Mouse (Mus musculus): Measurements from ENCODE around the gene Nemp1.

Gene Nemp1

DNA sequence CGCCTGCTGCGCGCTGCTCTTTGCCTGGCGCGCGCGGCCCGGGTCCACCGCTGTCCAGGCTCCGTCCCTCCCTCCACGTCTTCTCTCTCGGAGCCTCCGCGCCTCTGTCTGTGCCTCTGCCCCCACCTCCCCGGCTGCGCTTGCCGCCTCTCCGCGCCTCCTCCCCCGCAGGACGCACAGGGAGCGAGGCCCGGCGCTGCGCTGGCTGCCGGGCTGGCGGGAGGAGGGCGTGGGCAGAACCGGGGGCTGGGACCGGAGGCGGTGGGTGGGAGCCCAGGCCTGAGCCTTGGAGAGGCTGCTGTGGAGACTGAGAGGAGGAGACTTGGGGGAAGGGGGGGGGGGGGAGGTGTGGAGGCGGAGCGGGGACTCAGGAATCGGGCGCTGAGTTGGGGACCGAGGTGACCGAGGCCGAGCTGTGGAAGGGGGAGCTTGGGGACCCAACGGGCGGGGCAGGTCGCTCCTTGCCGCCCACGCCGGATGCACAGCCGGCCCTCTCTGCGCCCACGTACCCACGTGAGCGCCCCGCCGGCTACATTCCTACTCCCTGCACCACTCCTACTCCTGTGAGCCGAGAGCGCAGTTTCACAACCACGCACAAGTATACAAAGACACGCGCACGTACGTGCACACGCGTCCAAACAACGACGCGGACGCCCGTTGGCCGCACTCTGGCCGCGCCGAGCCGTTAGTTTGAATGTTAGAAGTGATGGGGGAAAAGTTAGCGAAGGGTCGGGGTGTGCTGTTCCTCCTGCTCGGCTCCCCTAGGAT, at the start of gene Nemp1:
Gene Nemp1, plus strand, starts transcription at position 401 of the 768 bp plus-strand sequence.
- DNase-seq: peak; percentile 67 to 72

DNA sequence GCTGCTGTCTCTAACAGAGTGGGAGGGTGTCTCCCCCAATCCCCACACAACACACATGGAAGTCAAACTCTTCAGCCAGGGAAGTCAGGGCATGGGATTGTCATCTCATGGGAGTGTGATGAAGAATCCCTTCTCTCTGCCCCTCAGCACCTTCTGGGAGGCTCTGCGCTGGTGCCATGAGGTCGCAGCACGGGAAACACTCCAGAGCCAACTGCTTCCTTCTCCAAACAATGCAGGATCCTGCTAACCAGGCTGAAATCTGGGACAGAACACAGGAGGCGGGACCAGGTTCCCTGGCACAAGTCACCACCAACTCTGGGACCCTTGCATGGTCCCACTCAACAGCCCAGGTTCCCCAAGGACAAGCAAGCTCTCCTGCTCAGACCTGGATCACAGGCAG, 49.4 kb upstream of the Nemp1 start:
- DNase-seq: no peak

DNA sequence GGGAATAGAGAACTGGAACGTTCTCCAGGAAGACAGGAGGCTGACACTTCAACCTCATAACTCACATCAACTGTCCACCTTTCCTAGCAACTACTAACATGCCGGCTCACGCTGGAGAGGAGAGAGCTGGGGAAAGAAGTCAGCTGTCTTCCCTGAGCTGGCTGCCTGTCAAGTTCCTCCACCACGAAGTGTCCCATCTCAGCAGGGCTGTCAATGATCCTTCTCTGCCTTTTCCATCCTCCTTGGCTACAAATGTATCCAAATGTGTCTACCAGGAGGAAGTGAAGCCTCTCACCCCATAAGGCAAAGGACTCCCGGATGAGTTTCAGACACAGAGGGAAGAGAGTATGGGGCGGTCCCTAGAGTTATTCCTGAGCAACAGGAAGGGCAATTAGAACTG, 48.5 kb upstream of the Nemp1 start:
- no peak for DNase-seq

DNA sequence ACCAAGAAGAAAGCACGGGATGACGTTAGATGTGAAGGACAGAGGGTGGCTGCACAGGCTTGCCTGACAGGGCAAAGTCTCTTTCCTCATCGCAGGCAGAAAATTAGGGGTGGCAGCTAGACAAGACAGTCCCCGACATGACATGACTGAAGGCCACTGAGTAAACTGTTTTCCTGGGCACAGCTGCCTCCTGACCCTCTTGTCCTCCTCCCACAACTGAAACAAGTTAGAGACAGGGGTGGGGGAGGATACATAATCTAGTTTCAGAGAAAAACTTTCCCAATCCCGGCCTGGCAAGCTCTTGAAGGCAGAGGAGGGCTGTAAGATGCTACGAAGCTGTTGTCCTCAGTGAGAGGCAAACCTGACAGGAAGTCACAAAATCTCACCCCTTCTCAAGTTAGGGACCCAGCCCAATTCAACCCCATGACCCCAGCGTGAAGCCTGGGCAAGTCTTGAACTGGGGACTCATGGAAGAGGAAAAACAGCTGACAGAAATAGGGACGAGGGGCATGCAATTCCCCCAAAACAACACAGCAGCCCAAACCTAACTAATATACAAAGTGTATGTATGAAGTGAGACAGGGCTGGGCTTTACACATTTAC, 47.5 kb upstream of the Nemp1 start:
- DNase-seq: no peak

DNA sequence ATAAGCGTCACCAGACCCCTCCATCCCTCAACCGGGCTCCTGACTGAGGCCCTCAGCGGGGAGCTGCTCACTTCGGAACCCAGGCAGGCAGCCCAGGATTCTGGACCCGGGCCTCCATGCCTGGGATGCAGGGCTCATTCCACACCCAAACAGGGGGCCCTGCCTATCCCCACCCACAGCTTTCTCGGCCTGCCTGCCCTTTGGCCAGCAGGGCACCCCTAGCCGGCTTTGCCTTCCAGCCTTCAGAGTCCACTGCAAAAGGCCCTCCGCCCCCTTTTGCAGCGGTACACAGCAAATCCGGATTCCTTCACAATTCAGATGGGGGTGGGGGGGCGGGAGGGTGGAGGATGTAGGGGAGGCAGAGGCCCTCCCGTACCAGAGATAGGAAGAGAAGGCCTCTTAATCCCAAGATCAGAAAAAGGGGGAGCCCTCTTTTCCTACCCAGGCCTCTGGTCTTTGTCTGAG, 46.7 kb upstream of the Nemp1 start:
- no peak for DNase-seq

DNA sequence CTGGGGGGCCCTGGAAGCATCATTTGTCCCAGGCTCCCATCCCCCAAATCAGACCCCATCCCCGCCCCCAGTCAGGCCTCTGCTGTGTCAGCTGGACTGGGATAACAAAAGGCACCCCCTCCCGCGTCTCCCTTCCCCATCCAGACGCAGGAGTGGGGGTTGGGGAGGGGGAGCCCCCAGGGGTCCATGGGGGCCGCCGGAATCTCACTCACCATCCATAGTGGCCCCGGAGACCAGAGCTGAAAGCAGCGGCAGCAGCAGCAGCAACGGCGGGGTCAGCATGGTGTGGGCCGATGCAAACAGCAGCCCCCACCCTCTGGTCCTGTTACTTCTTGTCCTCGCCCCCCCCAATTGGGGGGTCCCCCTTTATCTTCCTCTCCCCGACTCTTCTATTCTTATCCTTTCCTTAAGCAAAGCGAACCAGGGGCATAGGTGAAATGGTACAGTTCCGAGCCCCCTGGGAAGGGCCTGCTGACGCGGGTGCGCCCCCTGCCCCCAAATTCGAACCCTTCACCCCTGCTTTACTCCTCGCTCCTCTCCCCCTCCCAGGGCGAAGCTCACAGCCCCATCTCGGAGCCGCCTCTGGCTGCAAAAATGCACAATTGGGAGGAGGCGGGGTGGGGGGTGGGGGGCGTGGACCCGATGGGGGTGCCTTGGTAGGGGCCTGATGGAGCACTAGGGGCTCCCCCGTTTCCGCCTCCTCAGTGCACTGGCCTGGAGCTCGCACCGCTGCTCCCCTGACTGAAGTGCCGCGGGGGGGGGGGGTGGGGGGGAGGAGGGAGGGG, 46.1 kb upstream of the Nemp1 start, which contains the start of gene Lrp1:
Gene Lrp1, minus strand, starts transcription at position 743 of the 785 bp plus-strand sequence.
- DNase-seq: no peak

DNA sequence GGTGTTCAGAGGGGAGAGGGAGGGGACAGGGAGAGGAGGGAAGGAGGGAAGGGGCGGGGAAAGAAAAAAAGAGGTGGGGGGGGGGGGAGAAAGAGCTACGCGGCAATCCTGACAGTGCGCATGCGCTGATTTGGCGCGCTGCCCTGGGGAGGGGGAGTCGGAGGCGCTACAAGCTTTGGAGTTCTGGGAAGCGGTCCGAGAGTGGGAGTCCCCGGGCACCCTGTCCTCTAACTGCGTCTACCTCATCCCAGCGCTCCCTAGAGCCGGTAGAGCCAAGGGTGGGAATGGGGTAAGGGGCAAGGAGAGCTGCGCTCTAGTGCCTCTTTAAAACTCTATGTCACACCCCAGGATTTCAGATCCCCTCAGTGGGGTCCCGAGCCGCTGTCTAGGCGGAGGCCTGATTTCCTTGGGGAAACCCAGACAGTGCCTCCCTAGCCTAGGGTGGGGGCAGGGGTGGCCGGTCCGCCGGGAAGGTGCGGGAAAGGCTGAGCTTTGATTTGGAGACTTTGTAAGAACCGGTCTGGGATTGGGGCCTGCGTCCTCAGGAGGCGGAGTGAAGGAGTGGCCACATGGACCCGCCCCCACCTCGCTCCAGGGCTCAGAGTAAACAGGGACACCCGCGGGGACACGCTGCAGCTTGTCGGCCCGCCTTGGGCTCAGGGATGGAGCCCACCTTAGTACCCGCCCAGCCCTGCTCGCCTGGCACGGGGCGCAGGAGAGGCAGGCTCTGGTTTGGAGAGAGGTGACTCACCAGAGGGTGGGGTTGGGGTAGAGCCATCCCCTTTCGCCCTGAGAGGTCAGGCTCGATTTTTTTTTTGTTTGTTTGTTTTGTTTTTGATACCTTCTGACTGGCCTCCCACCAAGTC, 45.3 kb upstream of the Nemp1 start:
- peak; percentile 56 to 66 for DNase-seq

DNA sequence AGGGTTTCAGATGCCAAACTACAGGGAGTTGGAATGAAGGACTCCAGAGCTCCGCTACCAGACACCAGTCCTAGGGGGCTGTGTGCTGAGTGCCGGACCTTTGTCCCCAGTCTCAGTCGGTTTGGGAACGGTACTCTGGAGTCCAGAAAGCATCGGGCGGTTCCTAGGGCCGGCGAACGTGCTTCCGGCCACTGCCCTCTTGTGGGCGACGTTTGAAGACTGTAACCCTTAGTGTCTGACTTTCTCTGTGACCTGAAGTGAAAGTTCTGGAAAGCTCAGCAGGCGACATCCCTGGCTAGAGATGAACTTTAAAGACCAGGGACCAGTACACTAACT, 44.7 kb upstream of the Nemp1 start:
- no peak for DNase-seq

DNA sequence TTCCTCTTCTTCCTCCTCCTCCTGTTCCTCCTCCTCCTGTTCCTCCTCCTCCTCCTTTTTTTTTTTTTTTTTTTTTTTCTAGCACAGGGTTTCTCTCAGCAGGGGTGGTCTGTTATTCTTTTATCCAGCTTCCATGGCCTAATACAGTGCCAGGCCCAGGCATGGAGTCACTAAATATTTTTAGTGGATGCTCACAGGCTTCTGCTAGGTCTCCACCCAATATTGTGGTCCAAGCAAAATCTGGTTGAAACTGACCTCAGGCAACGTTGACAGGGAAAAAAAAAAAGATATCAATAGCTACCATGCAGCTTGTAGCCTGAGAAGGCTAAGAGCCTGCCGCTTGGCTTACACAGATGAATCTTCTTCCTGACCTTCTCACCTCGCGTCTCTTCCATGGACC, 44.0 kb upstream of the Nemp1 start:
- DNase-seq: no peak

DNA sequence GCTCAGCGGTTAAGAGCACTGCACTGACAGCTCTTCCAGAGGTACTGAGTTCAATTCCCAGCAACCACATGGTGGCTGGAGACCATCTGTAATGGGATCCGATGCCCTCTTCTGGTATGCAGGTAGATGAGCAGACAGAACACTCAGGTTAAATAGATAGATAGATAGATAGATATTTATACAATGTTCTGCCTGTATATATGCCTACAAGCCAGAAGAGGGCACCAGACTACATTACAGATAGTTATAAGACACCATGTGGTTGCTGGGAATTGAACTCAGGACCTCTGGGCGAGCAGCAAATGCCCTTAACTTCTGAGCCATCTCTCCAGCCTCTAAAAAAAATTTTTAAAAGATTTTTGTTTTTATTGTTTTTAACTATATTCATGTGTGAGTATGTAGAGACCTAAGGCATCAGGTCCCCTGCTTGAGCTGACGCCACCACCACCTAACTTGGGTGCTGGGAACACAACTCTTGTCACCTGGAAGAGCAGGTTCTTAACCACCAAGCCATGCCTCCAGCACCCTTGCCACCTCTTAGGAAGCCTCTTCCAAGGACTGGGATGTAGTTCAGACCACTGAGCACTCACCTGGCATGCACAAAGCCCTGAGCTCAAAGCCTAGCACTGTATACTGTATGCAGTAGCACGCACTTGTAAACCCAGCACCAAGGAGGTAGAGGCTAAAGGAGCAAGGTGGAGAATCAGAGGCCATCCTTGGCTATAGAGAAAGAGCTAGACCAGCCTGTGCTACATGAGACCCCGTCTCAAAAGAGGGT, 43.1 kb upstream of the Nemp1 start:
- DNase-seq: no peak

DNA sequence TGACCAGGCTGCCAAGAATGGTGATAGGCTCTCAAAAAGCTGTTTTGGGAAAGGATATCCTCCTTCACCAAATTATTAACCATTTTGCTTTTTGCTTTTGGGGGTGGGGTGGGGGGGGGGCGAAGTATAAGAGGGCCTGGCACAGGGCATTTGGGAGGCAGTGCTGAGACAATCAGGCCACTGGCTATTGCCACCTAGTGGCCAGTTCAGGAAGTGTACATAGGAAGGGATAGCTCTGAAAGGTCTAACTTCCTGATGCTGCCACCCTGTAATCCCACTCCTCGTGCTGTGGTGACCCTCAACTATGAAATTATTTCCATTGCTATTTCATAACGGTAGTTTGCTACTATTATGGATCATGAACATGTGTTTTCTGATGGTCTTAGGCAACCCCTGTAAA, 40.3 kb upstream of the Nemp1 start:
- no peak for DNase-seq

DNA sequence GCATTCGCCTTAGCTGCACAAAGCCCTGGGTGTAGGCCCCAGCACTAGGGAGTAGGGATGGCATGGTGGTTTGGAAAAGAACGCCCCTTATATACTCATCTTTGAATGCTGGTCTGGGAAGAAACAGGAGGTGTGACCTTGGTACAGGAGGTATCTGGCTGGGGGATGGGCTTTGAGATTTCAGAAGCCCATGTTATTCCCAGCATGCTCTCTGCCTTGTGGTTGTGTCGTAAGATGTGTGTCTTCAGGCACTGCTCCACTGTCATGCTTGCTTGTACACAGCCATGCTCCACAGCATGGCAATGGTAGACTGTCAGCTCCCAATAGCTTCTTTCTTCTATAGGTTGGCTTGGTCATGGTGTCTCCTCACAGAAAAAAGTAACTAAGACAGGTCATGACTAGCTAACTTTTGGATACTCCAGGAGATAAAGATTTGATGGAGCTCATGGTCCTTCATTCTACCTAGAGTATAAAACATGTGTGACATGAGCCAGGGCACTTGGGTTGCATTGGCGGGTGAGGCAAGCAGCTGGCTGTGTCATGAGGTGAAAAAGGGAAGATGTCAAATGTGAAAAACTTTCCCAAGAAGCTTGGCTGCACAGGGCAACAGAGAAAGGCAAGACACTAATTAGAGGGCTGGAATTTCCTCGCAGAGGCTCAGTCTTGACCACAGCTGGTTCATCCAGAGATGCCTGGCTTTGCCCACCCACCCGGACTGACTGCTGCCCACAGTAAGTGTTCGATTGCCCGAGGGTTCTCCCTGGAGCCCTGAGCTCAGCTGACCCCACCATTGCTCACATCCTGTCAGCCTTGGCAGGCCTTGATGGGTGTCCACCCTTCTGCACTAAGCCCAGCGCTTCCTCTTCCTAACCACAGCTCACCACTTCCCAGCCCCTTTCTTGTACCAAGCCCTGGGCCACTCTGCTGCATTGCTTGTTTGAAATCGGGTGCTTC, 35.2 kb upstream of the Nemp1 start:
- DNase-seq: no peak

DNA sequence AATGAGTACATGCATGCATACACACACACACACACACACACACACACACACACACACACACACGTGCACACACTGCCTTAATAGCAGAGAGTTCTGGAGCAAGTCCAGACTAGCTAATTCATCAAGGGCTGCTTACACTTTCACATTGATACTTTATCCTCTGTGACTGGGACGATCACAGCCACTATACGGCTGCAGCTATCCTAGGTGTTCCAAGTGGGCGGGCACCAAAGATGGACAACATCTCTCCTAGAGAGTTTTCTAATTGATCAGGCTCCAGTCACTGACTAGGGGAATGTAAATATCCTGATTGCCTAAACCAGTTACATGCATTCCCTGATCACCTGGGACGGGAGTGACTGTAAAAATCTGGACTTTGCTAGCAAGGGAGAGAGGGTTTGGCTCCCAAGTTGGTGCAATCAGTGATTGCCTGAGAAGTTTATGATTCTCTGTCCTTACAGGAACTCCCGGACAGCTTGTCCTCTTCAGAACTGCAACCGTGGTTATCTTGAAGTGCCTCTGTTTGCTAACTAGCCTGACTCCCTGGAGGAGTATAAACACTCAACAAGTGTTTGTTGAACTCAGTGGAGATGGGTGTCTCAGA, 33.9 kb upstream of the Nemp1 start:
- DNase-seq: no peak

DNA sequence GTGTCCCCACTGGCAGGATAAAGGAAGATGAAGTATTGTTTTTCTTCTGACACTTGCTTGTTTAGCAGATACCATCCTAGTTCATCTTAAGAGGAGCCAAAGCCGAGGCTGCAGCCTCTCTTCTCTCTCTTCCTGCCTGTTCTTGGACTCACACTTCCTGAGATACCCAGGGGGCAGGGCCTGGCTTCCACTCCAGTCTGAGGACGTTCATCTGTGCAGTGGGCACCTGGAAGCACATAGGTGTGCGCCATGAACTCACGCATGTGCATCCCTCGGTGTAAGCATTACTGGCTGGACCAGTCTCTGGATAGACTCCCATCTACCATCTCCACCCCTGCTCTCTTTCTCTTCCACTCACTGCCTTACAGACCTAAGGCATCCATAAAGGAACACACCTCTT, 26.3 kb upstream of the Nemp1 start:
- DNase-seq: no peak

DNA sequence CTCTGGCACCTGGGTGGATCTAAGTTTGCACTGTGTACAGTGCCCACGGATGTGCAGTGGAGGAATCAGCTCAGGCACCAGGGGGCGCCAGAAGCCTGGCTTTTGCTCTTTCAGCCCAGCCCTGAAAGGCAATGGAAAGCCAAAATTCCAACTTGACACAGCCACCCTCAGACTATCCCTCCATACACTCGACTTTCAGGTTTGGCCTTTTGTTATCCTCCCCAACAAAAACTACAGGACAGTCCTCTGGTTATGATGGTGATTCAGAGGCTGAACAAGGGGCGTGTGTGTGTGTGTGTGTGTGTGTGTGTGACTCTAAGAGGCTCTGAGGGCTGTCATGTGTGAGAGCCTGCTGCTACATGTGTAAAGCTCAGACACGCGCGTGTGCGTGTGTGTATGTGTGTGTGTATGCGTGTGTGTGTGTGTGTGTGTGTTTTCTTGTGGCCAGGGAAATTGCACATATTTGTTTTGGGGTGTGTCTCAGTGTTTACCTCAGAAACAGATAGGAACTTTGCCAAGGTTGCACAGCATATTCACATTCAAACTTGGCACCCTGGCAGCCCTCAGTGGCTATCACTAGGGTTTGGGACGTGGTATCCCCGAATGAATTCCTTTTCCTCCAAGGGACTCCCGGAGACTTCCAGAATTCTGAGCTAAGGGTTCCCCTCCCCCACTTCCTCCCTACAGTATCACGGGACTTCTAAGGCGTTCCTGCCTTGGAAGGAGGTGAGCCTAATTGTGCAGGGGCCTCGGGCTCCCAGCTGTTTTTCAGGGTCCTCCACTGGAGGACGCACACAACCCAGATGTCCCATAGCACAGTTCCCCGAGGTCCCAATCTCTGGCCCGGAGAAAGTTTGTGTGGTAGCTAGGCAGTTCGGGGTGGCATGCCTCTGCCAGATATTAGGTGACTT, 24.6 kb upstream of the Nemp1 start:
- peak; percentile 65 to 75 for DNase-seq

DNA sequence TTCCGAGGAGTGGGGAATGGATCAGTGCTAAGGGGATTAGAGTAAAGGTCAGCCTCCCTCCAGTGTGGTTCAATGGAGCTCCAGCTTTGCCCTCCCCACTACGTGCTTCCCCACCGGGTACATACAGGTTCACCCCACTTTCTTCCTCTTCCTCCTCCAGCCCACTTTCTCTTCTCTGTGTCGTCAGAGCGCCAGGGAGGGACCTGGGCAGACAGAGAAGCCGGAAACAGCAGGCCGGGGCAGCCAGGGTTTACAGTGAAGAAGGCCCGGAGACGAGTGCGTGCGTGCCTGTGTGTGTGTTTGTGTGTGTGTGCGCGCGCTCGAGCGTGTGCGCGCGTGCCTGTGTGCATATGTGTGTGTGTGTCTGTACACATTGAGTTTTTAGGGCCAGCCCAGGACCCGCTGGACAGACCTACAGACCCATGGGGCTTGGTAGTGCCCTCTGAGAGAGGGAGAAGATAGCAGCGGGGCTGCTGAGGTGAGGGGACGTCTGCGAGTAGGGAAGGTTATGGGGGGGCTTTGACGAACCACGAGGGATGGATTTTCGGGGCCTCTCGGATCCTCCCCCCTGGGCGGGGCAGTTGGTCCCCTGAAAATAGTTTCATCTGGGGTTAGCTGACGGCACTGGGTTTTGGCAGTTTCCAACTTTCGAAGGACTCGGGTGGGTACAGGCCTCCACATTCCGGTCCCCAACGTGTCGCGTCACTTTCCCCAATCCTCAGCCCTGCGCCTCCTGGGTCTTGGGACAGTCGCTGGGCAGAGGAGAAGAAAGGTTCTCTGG, 23.7 kb upstream of the Nemp1 start, which contains the start of gene Stat6:
Gene Stat6, plus strand, starts transcription at position 215 of the 781 bp plus-strand sequence.
- peak; percentile 85 to 90 for DNase-seq

DNA sequence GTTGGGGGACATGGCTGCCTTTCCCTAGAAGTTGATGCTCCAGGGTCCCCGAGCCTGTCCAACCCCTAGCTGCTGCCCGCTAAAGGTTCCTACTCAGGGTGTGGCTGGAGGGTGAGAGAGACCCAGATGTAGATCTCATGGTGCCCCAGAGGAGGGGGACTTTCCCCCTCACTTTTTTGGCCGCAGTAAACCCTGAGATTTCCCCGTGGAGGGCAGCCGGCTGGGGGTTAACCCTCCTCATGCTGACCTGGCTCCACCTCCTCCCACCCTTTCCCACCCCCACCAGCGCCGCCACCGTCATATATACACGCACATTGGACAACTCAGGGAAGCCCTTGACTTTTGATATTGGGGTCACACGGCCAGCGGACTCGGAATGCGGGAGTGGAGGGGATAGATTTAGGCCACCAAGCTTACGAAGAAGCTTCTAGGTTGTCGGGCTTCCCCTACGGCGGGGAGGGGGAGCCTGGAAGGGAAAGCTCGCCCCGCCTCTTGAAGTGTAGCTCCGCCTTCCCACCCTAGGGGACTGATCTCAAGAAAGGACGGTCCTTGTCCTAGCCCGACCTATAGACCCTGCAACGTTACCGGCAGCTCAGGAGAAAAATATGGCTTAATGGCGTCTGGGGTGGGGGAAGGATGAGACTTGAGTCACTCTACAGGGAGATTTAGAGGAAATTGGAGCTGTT, 23.0 kb upstream of the Nemp1 start:
- peak; percentile 71 to 78 for DNase-seq

DNA sequence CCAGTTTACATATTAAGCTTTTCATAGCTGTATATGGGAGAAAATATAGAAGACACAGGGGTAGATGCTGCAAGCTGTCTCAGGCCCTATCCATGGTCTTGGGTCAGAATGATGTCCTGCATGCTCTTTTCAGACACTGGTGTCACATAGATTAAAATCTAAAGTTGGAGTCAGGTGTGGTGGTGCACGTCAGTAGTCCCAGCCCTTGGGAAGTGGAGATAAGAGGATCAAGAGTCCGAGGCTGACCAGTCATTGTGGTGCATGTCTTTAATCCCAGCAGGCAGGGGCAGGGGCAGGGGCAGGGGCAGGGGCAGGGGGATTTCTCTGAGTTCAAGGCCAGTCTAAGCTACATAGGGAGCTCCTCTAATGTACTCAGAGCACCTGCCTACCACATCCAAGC, 20.9 kb upstream of the Nemp1 start:
- DNase-seq: no peak
